Mouse (Mus musculus): ENCODE results near the gene Gramd1c.

The Gramd1c gene

DNA sequence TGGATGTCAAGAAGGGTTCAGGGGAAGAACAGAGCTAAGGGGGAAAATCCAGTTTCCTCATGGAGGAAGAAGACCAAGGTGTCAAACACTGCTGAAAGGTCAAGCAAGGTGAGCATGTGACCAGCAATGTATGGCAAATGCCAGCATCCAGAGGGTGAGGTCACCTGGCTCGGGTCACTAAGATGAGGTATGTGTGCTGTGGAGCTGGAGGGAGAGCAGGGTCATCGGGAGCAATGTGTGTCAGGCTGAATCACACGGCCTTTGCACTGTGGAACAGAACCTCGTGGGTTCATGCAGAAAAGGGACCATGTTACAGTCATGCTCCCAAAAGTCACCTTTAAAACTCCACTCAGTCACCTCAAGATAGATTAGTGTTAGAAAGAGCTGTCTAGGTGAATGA, 45.4 kb downstream of the Gramd1c start:
- no peak for DNase-seq

DNA sequence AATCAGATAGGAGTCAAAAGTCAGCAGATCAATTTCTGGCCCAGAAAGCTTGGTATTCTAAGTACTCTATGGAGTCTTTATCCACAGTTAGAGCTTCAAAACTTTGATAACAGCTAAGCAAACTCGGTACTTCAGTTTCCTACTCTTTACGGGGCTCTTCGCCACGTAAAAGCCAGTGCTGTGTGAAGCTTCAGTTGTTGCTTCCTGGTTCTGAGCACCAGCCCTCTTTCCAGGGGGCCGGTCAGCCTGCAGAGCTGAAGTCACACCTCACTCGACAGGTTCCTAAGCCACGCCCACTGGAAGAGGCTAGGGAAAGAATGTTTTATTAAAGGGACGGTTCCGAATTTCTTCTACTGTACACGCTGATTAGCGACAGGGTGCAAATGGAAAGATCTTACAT, 47.0 kb downstream of the Gramd1c start:
- no peak for DNase-seq

DNA sequence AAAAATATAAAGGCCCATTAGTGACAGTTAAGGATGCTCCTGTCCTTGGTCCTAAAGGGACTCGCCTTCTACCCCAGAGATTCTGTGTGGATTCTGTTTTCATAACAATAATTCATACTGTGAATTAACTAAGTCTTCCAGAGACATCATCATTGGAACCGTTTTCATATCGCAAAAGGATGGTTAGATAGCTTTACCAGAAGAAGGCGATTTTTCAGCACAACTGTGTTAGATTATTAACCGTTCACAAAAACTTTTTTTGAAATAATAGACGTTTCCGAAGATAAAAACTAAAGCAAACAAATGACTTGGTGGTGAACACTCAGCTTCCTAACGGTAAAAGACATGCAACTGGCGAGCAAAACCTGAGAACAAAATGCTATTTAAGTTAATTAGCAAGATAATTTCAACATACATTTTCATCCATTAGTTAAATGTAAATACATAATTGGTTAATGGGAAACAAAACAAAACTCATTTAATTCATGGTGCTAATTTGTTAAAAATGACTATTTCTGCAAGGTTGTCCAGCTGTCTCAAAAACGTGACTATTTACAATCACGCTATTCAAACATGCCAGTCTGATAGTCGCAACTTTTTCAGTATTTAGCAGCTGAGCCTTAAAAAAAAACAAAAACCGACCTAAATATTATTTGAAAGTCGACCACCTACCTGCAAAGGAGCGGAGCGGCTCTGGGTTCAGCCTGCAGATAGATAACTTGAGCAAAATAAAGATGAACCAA, 47.6 kb downstream of the Gramd1c start:
- no peak for DNase-seq

DNA sequence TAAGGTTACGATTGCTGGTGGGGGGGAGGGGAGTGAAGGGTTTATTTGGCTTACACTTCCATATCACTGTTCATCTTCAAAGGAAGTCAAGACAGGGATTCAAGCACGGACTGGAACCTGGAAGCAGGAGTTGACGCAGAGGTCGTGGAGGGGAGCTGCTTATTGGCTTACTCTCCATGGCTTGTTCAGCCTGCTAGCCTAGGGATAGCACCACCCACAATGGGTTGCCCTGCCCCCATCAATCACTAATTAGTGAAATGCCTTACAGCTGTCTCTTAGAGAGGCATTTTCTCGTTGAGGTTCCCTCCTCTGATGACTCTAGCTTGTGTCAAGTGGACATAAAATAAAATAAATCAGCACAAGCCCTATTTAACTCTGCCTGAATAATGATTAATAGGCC, 52.1 kb downstream of the Gramd1c start:
- no peak for DNase-seq

DNA sequence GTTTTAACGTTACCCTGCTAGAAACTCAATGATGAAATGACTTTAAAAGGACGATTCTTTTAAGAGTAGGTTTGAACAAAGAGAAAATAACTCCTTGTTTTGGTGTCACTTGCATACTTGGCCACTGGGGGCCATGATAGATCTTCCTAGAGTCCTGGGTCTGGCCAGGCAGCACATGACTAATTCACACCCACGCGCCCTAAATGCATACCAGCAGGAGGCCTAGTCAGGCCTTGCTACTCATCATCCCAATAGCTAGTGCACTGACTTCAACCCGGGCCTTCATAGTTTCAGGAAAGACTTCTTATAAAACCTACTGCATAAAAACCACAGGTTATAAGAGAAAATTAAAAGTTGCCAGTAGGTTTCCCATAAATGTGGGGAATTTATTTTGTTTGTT, 61.1 kb downstream of the Gramd1c start:
- no peak for DNase-seq

DNA sequence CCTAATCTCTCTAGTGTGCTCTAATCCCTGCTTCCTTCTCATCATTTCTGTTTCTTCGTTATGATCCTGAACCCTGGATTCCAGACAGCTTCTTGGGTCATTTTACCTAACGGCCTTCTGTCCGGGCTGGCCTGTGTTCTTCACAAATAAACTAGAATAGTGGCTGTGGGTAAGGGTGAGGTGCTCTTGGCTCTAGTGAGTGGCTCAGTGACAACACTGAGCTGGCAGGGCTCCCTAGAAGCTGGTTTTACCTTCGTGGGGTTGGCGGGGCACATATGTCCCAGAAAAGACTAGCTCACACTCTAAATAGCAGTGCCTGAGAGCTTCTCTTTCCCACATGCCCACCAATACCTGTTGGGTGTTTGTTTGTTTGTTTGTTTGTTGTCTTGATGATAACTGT, 63.6 kb downstream of the Gramd1c start:
- peak; percentile 34 for DNase-seq

GRCm38 (mm10) chr16:43999111-43999510, 64.0 kb downstream of the Gramd1c start:
- DNase-seq: no peak

GRCm38 (mm10) chr16:43994623-43995022, 68.5 kb downstream of the Gramd1c start:
- no peak for DNase-seq

- no peak for DNase-seq
These were observed 76.8 kb downstream of the Gramd1c start for GRCm38 (mm10) chr16:43986299-43986698.

DNA sequence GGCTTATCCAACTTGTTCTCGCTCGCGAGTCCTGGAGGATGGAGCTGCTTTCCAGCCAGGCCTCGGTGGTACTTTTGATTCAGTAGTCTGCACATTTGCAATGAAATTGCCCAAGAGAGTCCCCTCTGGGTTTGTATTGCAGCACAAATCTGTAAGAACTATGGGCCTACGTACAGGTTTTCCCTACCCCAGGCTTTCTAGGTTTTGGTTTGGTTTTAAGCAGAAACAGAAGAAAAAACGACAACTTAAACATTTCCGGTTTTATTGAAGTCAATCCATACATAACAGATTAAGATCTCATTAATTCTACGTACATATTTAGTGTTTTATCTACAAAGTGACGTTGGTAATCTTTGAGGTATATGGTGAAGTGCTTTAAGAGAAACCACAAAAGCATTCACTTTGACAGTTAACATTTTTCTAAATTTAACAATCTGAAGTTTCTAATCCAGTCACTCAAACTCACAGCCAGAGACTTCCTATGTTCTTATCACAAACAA, 83.0 kb downstream of the Gramd1c start:
- no peak for DNase-seq

DNA sequence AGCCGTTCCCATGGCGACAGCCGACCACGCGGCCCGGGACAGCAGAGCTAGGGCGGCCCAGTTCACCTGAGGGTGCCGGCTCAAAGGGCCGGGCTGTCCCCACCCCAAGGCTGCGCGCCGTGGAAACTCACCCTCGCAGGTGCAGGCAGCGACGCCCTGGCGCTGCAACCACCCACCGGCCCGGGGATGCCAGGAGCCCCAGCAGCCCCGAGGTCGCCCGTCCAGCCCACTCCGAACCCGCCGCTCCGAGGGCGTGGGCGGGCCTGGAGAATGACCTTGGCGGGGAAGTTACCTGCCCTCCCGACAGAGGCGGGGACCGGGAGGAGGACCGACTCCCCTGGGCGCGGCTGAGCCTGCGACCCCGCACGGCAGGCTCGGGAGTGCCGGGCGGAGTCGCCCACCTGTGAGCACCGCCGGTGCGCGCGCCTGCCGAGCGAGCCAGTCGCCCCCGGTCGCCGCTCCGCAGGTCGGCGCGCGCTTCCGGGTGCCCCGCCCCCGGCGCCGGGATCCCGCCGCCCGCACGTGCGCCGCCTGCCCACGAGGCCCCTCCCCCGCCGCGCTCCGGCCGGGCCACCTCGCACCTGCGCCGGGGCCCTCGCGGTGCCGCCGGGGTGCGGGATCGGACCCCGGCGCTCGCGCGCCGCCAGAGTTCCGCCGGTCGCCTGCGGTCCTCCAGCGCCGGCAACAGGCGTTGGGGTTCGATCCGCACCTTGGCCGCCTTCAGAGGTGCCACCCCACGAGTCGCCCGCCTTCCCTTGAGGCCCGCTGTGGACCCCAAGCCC, 83.6 kb downstream of the Gramd1c start, which contains the start of gene Zdhhc23:
Gene Zdhhc23 (minus strand): TSS at position 464 of the 782 bp plus-strand sequence.
- DNase-seq: peak; percentile 22

DNA sequence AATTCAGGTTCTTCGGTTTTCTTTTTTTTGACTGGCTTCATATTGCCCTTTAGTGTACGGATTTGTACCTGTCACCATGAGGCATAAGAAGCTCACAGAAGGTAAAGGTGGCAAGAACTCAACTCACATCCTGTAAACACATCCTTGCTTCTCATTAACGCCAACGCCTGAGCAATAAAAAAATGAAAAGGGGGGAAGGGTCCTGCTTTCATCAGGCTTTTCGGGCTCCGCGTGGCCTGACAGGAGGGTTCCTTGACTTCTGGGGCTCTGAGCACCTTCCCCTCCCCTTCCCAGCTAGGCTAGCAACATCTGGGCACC, 84.2 kb downstream of the Gramd1c start:
- no peak for DNase-seq

GRCm38 (mm10) chr16:43973606-43974220, 89.4 kb downstream of the Gramd1c start:
- DNase-seq: no peak

DNA sequence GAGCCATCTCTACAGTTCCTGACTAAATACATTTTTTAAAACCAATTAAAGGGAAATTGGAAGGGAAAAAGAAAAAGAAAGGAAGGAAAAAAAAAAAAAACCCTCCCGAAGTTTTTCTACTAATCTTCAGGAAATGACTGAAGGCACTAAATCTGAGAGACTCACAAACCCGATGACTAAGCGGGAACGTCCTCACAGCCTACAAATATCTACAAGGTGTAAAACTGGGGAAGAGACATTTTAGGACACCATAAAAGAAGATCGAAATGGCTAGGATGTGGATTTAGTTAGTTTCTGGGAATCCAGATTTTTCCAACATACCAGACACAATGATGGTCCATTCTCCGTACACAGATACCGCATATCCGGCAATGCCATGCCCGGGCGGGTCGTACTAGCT, 90.0 kb downstream of the Gramd1c start:
- DNase-seq: no peak

DNA sequence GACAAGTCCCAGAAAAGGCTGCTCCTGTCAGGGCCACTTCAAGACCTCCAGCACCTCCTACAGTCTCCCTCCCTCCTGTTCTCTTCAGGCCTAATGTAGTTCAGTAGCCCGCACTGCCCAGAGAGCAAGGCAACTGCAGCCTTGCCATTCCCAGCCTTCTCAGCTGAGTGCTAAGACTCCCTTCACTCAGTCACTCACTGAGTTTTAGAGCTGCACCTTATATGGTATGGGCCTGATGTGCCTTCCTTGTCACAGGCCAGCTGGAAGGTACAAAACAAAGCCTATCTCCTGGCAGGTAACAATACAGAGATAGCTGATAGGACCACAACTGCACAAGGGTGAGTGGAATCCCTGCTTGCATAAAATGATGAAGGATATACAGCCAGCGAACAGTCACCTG, 90.8 kb downstream of the Gramd1c start:
- no peak for DNase-seq

DNA sequence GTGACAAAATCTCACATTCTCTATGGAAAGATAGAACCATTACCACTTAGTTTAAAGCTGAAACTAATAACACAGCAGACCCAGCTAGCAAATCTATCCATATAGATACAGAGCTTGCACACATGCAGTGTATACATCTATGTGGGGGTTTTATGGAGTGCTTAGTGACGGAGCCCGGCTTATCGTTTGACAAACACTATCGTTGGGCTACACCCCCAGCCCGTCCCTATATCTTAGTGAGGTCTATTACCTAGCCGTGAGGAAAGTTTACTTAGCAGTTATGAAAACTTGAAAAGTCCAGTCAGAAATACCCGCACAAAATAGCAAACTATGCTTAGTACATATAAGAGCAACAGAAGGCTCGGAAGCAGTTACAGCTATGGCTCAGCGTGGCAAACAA, 91.4 kb downstream of the Gramd1c start:
- no peak for DNase-seq

DNA sequence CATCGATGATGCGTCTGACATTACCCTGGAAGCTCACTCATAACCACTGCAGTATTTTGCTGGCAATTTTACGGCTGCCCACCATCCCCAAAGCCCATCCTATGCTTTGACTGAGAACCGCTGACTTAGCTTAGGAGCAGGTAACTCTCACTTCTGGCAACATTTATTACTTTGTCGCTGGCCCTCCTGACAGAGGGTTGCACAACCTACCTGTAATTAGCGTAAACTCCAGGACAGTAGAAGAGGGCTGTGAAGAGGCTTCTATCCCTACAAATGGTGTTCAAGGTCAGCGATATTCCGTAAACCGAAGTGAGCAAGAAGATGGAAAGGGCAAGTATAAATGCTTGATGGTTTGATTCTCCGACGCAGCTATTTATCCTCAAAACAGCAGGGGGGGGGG, 92.0 kb downstream of the Gramd1c start:
- no peak for DNase-seq

DNA sequence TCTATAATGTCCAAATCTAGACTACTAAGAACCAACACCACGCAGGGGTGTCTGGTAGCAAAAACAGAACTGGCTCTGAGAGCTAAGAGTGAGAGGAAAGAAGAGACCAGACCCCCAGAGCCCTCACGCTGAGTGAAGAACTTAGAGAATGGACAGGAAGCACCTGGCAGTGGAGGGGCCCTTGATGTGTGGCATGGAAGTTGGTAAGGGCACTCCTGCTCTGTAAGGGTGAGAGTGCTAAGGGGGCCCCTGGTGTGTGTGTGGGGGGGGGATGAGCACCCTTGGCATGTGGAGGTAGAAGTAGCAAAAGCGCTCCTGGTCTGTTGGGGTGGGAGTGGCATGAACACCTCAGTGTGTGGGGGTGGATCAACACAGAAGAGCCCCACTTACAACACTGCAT, 92.7 kb downstream of the Gramd1c start:
- DNase-seq: no peak

- peak; percentile 7 for DNase-seq
These were observed 97.3 kb downstream of the Gramd1c start for GRCm38 (mm10) chr16:43965781-43966389.

DNA sequence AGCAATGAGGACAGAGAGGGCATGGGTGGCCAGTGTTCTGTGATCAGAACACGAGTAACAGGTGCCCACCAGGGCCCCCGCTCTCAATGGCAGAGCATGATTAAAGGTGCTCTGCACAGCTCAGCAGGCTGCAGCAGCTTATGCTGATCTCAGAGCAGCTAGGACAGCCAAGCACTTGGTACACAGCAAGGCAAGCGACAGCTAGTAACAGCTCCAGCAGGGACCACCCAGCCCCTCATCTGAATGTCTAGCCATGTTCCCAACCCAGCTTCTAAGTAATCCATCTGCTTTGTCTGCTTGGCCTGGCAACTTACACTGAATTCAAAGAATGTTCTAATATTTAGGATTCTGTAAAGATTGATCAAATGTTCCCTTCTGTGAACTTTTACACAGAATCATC, 99.4 kb downstream of the Gramd1c start:
- no peak for DNase-seq

GRCm38 (mm10) chr16:43963291-43963690, 99.9 kb downstream of the Gramd1c start:
- no peak for DNase-seq

GRCm38 (mm10) chr16:43958038-43958437, 105.1 kb downstream of the Gramd1c start:
- no peak for DNase-seq

DNA sequence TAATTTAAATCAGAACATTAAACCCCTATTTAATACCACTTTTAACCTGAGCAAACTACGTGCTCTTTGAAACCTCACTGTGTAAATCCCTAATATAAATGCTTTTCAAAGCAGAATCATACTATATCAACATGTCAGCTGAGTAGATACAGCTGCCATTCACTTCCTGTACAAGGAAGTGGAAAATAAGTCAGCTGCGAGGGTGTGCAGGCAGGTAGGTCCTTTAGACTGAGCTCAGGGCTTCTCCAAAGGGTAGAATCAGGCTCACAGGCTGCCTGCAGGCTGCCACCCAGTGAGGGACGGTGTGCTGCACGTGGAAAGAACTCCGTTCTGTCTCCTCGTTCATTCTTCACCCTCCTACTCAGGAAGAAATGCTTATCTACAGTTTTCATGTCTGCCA, 108.2 kb downstream of the Gramd1c start:
- no peak for DNase-seq

DNA sequence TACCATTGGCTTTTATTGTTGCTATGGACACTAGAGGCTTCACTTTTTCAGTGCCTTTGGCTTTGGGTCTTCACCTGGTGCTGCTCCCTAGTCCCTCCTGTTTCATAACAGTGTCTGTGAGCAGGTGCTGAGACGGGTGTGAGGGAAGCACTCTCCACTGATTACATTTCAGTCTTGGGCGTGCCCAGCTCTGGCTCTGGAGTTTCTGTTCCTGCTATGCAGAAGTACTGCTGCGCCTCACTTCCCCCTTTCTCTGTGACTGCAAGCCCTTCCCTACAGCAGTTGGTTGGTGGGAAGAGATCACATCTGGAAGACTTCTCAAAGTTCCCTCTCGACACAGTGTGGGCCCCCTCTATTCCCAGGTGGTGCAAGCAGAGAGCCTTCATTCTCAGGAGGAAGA, 111.6 kb downstream of the Gramd1c start:
- no peak for DNase-seq
